Mouse (Mus musculus) lung, embryonic 14.5 days (tissue): Measurements from ENCODE around the gene Fgfr2. TPM values are rescaled to one million over a fixed set of nuclear protein-coding genes. Genes with fewer than 3 reads are reported as not detected.
"Not testable (repeated sequence)": the region's sequence is repeated elsewhere in the genome, so short reads cannot be mapped to it uniquely, and the experiment has no call there.

Experiments used
- ATAC-seq: fragments of 200-750 bp; cut with Nextera tagmentation; 2 replicates; pipeline ENCODE4 v1.8.0; 2017; ENCODE audit warnings: mild to moderate bottlenecking, moderate TSS enrichment, moderate library complexity; ENCODE audit not compliant: insufficient read depth
- DNase-seq: peaks from one replicate; pipeline ENCODE4 v3.0.0-alpha.2; 2015
- H3K27ac ChIP-seq: fragments of 300-500 bp; sonication (generic); 2 replicates; pipeline ENCODE4 v1.5.1; 2014; ENCODE audit warnings: low read depth, mild to moderate bottlenecking, moderate library complexity
- H3K27me3 ChIP-seq: fragments of 300-500 bp; sonication (generic); 2 replicates; pipeline ENCODE4 v1.6.1; 2014; ENCODE audit warnings: low read length, control low read depth; ENCODE audit not compliant: insufficient read depth
- H3K36me3 ChIP-seq: fragments of 300-500 bp; sonication (generic); 2 replicates; pipeline ENCODE4 v1.6.1; 2014; ENCODE audit warnings: control low read depth; ENCODE audit not compliant: insufficient read depth
- H3K4me1 ChIP-seq: fragments of 300-500 bp; sonication (generic); 2 replicates; pipeline ENCODE4 v1.6.1; 2014; ENCODE audit warnings: antibody characterized with exemption, control low read depth; ENCODE audit not compliant: insufficient read depth
- H3K4me2 ChIP-seq: fragments of 300-500 bp; sonication (generic); 2 replicates; pipeline ENCODE4 v1.6.1; 2014; ENCODE audit warnings: mild to moderate bottlenecking
- H3K4me3 ChIP-seq: fragments of 300-500 bp; sonication (generic); 2 replicates; pipeline ENCODE4 v1.5.1; 2014; ENCODE audit warnings: low read depth, low read length
- H3K9ac ChIP-seq: fragments of 300-500 bp; sonication (generic); 2 replicates; pipeline ENCODE4 v1.6.1; 2014
- H3K9me3 ChIP-seq: fragments of 300-500 bp; sonication (generic); 2 replicates; pipeline ENCODE4 v1.6.1; 2016; ENCODE audit warnings: low read depth, low read length, control low read depth
- CTCF ChIP-seq: IDR thresholded peaks from 2 replicates; pipeline ENCODE4 v1.5.1; 2016; ENCODE audit warnings: antibody characterized with exemption, low read depth
- WGBS: fragments of 180-500 bp; shearing (Covaris S2); extraction: QIAGEN DNeasy Blood & Tissue Kit; methylation state at CpG from one replicate; pipeline ENCODE4 v1.1.7; 2014; 5-methylcytosine and 5-hydroxymethylcytosine counted together
- polyA plus RNA-seq: library from polyadenylated mRNA; unstranded; fragments of >200 nt; fragmentation: Nextera tagmentation; extraction: Ambion mirVana; gene quantifications from 2 replicates; pipeline ENCODE4 v1.2.1, GENCODE M21; 2014

Gene Fgfr2
- polyA plus RNA-seq, 1 experiment from 2014 or later = 179 TPM

GRCm38 (mm10) chr7:130602804-130603203 lies 2520.3 kb downstream of the Fgfr2 start:
- TF ChIP-seq CTCF = no peak
- no peak overlapping the region for H3K4me2 ChIP-seq

GRCm38 (mm10) chr7:130600546-130600945 lies 2522.6 kb downstream of the Fgfr2 start:
- H3K27me3 ChIP-seq = no peaks in the 10 kb centered on the region
- no peaks in the 10 kb centered on the region for H3K36me3 ChIP-seq
- H3K4me2 ChIP-seq = no peak overlapping the region
- no peaks in the 10 kb centered on the region for H3K4me1 ChIP-seq
- ATAC-seq = no peak
- H3K4me3 ChIP-seq = no peak overlapping the region
- no peak for TF ChIP-seq CTCF
- H3K9me3 ChIP-seq = no peaks in the 10 kb centered on the region
- 78% methylated on average over 2 of the region's 2 CpGs for WGBS
- no peak overlapping the region for H3K9ac ChIP-seq
- no peak for DNase-seq
- no peak overlapping the region for H3K27ac ChIP-seq

More at GRCm38 (mm10) chr7:130602804-130603203, 2520.3 kb downstream of the Fgfr2 start:
- no peaks in the 10 kb centered on the region for H3K27me3 ChIP-seq
- 74% methylated on average over 1 of the region's 1 CpGs for WGBS
- H3K9me3 ChIP-seq = no peaks in the 10 kb centered on the region
- H3K4me1 ChIP-seq = no peaks in the 10 kb centered on the region
- DNase-seq (no peak), ATAC-seq (no peak)
- H3K36me3 ChIP-seq = no peaks in the 10 kb centered on the region
- no peak overlapping the region for H3K4me3 ChIP-seq
- H3K9ac ChIP-seq = no peak overlapping the region
- H3K27ac ChIP-seq = no peak overlapping the region

- 82% methylated on average over 3 of the region's 3 CpGs for WGBS
- Histone ChIP-seq H3K9me3 (no peaks in the 10 kb centered on the region), H3K9ac (no peak overlapping the region), H3K36me3 (no peaks in the 10 kb centered on the region), H3K4me2 (no peak overlapping the region), H3K27me3 (no peaks in the 10 kb centered on the region), H3K4me3 (no peak overlapping the region), H3K4me1 (no peaks in the 10 kb centered on the region), H3K27ac (no peak overlapping the region)
- ATAC-seq (no peak), DNase-seq (no peak)
- no peak for TF ChIP-seq CTCF
These were observed 2523.1 kb downstream of the Fgfr2 start for GRCm38 (mm10) chr7:130600074-130600473.

- Histone ChIP-seq H3K4me3 (no peak overlapping the region), H3K9ac (no peak overlapping the region), H3K9me3 (no peaks in the 10 kb centered on the region), H3K36me3 (no peaks in the 10 kb centered on the region), H3K27me3 (no peaks in the 10 kb centered on the region), H3K27ac (no peak overlapping the region), H3K4me1 (no peaks in the 10 kb centered on the region), H3K4me2 (no peak overlapping the region)
- no peak for TF ChIP-seq CTCF
- no peak for DNase-seq
- no peak for ATAC-seq
- WGBS = 55% methylated on average over 6 of the region's 6 CpGs
These were observed 2525.6 kb downstream of the Fgfr2 start for GRCm38 (mm10) chr7:130597546-130597945.

GRCm38 (mm10) chr7:130596079-130596855 lies 2526.9 kb downstream of the Fgfr2 start:
- not testable (repeated sequence) for H3K9me3 ChIP-seq, H3K36me3 ChIP-seq, H3K4me3 ChIP-seq, H3K27me3 ChIP-seq, H3K4me2 ChIP-seq, H3K9ac ChIP-seq, H3K4me1 ChIP-seq, H3K27ac ChIP-seq
- ATAC-seq (peak; percentile 61), DNase-seq (peak; percentile 58)
- 24% methylated on average over 9 of the region's 19 CpGs for WGBS

- 67% methylated on average over 6 of the region's 11 CpGs for WGBS
- not testable (repeated sequence) for DNase-seq, H3K4me2 ChIP-seq, H3K9me3 ChIP-seq, H3K27ac ChIP-seq, ATAC-seq, H3K36me3 ChIP-seq, H3K4me1 ChIP-seq, H3K4me3 ChIP-seq, H3K27me3 ChIP-seq, H3K9ac ChIP-seq
These were observed 2529.5 kb downstream of the Fgfr2 start for GRCm38 (mm10) chr7:130593375-130594239.

GRCm38 (mm10) chr7:130592975-130593374 lies 2530.2 kb downstream of the Fgfr2 start:
- H3K9me3 ChIP-seq, H3K4me1 ChIP-seq, H3K27ac ChIP-seq, H3K27me3 ChIP-seq, H3K9ac ChIP-seq, H3K4me3 ChIP-seq, H3K4me2 ChIP-seq, DNase-seq, H3K36me3 ChIP-seq: not testable (repeated sequence)
- peak; percentile 18; the same call in 1 of the 2 replicates for ATAC-seq
- WGBS = no CpG with 5 or more reads among the region's 11 CpGs
